Mouse (Mus musculus) left cerebral cortex, adult 2 months (tissue): ENCODE measurements around the gene Dchs2. TPM values are rescaled to one million over a fixed set of nuclear protein-coding genes. Genes with fewer than 3 reads are reported as not detected.

Source experiments
- DNase-seq, 2 experiments: peaks; one replicate each; pipeline ENCODE4 v3.0.0; 2021 to 2022; ENCODE audit warnings: low spot score in 2 of 2, mixed read lengths in 1 of 2; ENCODE audit errors: extremely low spot score in 1 of 2
- H3K27ac ChIP-seq: fragments of 200-600 bp; 2 replicates; pipeline ENCODE4 v1.8.1; 2022
- H3K4me3 ChIP-seq: fragments of 200-600 bp; 2 replicates; pipeline ENCODE4 v1.8.1; 2022
- CTCF ChIP-seq: fragments of 200-600 bp; IDR thresholded peaks from 2 replicates; pipeline ENCODE4 v1.8.1; 2022; ENCODE audit warnings: antibody characterized with exemption, mild to moderate bottlenecking, moderate library complexity
- intact Hi-C: fragments of 180-260 bp; cut with DNase I; formaldehyde crosslinking; loops from one replicate; pipeline ENCODE4 v1.15.1; 2025
- total RNA-seq, 2 experiments: library from RNA; stranded (reverse); gene quantifications; 2 replicates each; pipeline ENCODE4 v1.2.3; 2021

Dchs2 gene
- total RNA-seq, 2 experiments from 2014 or later: 2.6 to 4.2 TPM

- peak; percentile 56 for TF ChIP-seq CTCF
- no peak overlapping the region for H3K27ac ChIP-seq
- intact Hi-C loops: loop anchor here (2.0 to 5.0 kb wide), 3 partner anchors 95 to 220 kb away; partner anchors contain the start of gene Dchs2
- DNase-seq: peak in 1 of 2 experiments; percentile 50
- no peak overlapping the region for H3K4me3 ChIP-seq
Measured at GRCm38 (mm10) chr3:83222125-83222524, 94.4 kb downstream of the Dchs2 start.

GRCm38 (mm10) chr3:83228383-83228782, 100.6 kb downstream of the Dchs2 start:
- no peak for DNase-seq
- Histone ChIP-seq H3K4me3 (no peak overlapping the region), H3K27ac (no peak overlapping the region)
- TF ChIP-seq CTCF: no peak
- intact Hi-C loops: no loop called here

GRCm38 (mm10) chr3:83230326-83230725, 102.6 kb downstream of the Dchs2 start:
- TF ChIP-seq CTCF: no peak
- intact Hi-C loops: no loop called here
- Histone ChIP-seq H3K4me3 (no peak overlapping the region), H3K27ac (no peak overlapping the region)
- no peak for DNase-seq

GRCm38 (mm10) chr3:83234457-83234856, 106.7 kb downstream of the Dchs2 start:
- no peak overlapping the region for H3K4me3 ChIP-seq
- H3K27ac ChIP-seq: no peak overlapping the region
- intact Hi-C loops: no loop called here
- DNase-seq: no peak
- TF ChIP-seq CTCF: no peak

GRCm38 (mm10) chr3:83235061-83235460, 107.3 kb downstream of the Dchs2 start:
- intact Hi-C loops: no loop called here
- Histone ChIP-seq H3K27ac (no peak overlapping the region), H3K4me3 (no peak overlapping the region)
- no peak for DNase-seq
- no peak for TF ChIP-seq CTCF

GRCm38 (mm10) chr3:83246536-83246935, 118.8 kb downstream of the Dchs2 start:
- DNase-seq: no peak
- Histone ChIP-seq H3K27ac (no peak overlapping the region), H3K4me3 (no peak overlapping the region)
- intact Hi-C loops: no loop called here
- TF ChIP-seq CTCF: no peak

- H3K4me3 ChIP-seq: no peak overlapping the region
- DNase-seq: no peak
- no peak overlapping the region for H3K27ac ChIP-seq
- intact Hi-C loops: no loop called here
- no peak for TF ChIP-seq CTCF
Measured at GRCm38 (mm10) chr3:83250001-83250545, 122.3 kb downstream of the Dchs2 start.

GRCm38 (mm10) chr3:83251899-83252298, 124.2 kb downstream of the Dchs2 start:
- DNase-seq: no peak
- H3K27ac ChIP-seq: no peak overlapping the region
- intact Hi-C loops: no loop called here
- H3K4me3 ChIP-seq: no peak overlapping the region
- no peak for TF ChIP-seq CTCF

- DNase-seq: no peak
- no peak for TF ChIP-seq CTCF
- Histone ChIP-seq H3K4me3 (no peak overlapping the region), H3K27ac (no peak overlapping the region)
- intact Hi-C loops: no loop called here
Measured at GRCm38 (mm10) chr3:83259421-83259820, 131.7 kb downstream of the Dchs2 start.

GRCm38 (mm10) chr3:83266009-83266408, 138.3 kb downstream of the Dchs2 start:
- no peak for TF ChIP-seq CTCF
- H3K4me3 ChIP-seq: no peak overlapping the region
- no peak overlapping the region for H3K27ac ChIP-seq
- intact Hi-C loops: no loop called here
- DNase-seq: no peak

- Histone ChIP-seq H3K4me3 (no peak overlapping the region), H3K27ac (no peak overlapping the region)
- TF ChIP-seq CTCF: no peak
- no peak for DNase-seq
- intact Hi-C loops: no loop called here
Measured at GRCm38 (mm10) chr3:83270228-83270627, 142.5 kb downstream of the Dchs2 start.

- Histone ChIP-seq H3K27ac (no peak overlapping the region), H3K4me3 (no peak overlapping the region)
- TF ChIP-seq CTCF: peak; percentile 16
- intact Hi-C loops: no loop called here
- DNase-seq: no peak
Measured at GRCm38 (mm10) chr3:83270982-83271381, 143.2 kb downstream of the Dchs2 start.

- DNase-seq: peak; percentile 67 to 70
- peak; percentile 90 for TF ChIP-seq CTCF
- intact Hi-C loops: loop anchor here (1.0 kb wide), 2 partner anchors 163 to 274 kb away; no protein-coding TSS in a partner anchor
- no peak overlapping the region for H3K4me3 ChIP-seq
- H3K27ac ChIP-seq: no peak overlapping the region
Measured at GRCm38 (mm10) chr3:83273555-83274244, 146.0 kb downstream of the Dchs2 start.
